Mouse (Mus musculus) spleen, postnatal 14 days (tissue): ENCODE measurements around the gene Nrcam.

Experiments
- DNase-seq, 2 experiments: peaks; one replicate each; pipeline ENCODE4 v3.0.0; 2021 to 2022; ENCODE audit warnings: low spot score in 2 of 2

The Nrcam gene

DNA sequence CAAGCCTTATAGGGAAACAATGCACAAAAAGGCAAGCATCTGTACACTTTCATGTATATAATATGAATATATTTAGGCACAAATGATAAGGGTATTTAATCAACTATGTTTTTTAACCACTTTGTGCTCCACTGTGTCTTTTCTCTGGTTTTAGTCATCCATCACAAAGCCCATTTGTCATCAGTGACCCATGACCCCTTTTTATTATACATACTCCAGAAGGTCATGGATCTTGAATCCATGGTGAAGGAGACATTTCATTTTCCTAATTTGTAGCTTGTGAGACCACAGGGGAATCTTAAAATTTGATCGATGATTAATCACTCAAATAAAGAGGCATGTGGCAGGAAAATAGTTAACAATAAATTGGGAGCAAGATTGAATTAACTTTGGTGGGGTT is 29.2 kb downstream of the Nrcam start:
- DNase-seq = no peak

DNA sequence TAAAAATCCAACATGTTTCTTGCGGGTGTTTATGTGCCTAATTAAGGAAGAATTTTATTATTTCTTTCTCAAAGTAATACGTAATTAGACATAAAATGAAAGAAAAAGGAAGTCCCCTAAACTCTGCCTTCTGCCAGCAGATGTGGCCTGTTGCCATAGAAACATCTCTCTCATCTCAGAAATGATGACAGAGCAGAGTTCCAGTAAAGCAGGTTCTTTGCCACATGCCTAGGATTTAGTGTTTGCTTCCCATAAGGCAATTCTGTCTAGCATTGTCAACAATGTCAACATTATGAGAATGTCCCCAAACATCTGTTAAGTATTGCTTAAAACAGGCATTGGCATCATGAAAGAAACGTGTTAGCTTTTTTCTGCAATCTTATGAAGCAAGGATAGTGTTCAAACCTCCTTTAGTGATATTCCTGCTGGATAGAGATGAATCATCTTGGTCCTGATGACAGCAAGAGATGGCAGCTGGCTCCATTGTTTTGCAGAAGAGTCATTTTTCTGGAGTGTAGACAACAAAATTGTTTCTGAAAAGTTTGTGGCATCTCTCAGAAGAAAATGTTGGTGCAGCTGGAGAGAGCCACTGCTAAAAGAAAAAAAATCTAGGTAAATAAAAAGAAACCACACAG is 42.5 kb downstream of the Nrcam start:
- no peak for DNase-seq

DNA sequence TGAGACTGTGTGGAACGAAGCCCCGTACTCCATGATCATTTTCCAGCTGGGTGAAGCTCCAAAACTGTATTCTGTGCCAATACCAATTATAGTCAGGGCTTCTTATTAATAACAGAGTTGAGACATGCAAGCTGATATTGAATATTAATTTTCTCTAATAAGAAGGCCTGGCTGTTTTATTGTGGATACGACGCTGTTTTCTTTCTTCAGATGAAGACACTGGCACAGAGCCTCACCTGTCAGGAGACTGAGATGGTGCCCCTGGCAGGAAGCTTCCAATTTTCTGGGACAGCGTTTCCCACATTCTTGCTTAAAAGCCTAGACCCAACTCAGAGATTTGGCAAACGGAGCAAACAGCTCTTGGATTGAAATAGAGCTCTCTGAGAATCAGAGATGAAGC is 47.3 kb downstream of the Nrcam start:
- DNase-seq = no peak

DNA sequence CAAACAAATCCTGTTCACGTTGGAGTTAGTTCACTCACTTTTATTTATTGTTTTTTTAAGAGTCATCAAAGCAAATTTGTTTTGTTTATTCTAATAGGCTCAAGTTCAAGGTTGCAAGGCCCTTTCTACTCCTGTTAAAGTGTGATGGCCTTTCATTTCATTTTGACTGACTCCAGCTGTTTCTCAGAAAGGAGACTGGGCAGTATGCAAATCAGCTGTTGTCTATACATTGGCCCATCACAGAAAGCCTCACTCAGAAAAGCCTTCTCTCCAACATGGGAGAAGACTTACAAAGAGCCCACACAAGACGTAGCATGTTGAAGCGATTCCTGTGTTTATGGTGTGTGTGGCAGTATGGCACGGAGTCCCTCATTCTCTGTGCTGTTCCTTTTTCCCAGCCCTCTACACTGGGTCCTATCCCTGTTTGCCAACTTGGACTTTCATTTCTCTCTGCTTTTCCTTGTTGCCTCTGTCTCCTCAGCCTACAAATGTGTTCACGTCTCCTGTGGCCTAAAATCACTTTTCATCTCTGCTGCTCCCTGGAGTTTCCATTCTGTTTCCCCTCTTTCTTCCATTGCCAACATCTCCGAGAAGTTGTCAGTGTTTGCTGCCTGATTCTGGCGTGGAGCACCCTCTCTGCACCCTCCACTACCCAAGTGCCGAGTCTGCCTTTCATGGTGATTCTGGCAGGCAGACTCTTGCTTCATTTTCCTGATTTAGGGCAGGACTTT is 49.9 kb downstream of the Nrcam start:
- no peak for DNase-seq

DNA sequence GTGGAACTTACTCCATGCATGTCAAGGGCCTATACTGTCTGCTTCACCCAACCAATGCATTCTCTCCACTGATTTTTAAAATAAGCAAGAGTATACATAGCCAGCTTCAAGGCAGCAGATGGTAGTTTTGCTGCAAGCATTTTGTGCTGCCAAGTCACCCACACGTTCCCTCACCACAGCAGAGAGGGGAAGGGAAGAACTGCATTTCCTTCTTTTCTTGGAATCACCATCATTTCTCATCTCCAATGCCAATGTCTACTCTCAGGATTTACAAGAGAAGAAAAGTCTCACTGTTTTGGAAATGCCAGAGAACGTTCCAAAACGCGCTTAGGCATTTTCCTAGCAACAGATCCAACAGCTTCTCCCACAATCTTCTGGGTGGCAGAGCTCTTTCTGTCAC is 52.1 kb downstream of the Nrcam start:
- DNase-seq = no peak

DNA sequence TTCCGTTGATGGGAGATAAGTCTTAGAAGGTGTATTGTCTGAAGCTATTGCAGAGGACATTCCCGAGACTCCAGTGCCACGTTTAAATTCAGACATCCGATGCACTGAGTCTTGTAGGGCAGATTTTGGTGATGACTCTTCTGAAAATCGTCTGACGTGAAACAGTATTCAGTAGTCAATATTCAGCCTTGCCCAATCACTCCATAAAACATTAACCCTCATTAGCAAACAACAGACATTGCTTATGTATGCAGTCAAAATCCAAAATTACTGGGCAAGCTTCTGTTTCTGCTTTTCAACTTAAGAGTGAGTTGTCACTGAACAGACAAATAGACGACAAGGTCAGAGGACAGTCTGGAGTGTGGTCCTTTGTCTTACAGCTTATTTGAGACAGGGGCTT is 57.7 kb downstream of the Nrcam start:
- no peak for DNase-seq

DNA sequence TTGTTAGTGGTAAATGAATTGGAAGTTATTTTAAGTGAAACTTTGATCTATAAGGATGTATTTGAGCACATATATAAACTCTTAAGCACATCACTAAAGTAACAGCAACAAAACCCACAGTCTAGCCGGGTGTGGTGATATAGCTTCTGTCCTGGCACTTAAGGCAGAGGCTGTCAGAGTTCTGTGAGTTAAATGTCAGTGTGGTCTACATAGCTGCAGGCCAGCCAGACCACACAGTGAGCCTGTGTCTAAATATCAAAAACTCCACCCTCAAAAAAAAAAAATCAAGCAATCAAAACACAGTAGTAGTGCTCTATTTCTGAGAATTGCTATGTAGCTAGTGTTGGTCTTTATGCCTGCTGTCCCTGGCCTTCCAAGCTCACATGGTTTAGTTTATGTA is 59.5 kb downstream of the Nrcam start:
- DNase-seq = no peak

DNA sequence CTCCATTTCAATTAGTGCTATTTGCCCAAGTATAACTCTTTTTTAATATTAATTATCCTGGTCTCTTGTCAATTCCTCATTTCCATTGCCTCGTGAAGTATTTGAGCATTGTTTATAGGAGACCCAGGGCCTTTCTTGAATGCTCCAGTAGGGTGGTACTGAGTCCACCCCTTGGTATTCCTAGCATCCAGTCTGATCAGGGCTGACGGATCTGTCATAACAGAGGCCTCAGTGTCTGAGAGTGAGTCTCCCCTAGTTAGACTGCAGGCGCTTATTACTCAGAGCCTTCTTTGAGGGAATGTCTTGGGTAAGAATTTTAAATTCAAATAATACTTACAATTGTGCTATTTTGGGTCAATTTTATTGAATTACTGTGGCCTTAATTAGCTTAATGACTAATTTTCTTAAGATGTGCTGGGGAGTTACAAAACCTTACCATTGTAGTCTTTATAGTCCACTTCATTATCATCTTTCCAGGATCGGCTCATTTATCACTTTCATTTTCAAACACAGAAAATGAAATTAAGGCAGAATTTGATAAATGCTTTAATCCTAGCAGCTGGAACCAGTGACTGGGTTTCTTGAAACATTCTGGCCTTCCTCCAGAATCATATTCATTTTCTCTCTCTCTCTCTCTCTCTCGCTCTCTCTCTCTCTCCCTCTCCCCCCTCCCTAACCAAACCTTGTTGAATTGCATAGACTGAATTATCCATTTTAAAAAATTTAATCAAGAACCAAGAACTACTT is 61.9 kb downstream of the Nrcam start:
- no peak for DNase-seq

DNA sequence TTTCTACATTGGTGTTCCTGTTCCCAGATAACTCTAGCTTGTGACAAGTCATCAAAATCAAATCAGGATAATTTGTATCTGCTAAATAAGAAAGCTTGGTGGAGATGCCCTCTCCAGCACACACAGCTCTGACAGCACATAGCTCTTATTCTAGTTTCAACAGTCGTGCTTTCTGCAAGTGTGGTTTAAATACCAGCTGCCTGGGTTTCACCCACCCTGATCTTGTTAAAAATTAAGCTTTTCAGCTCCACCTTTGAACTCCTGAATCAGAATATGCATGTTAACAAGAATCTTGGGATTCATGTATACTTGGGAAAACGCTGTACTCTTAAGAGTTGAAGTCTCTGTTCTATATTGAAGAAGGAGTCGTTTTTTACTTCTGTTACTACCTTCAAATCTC is 66.2 kb downstream of the Nrcam start:
- no peak for DNase-seq

DNA sequence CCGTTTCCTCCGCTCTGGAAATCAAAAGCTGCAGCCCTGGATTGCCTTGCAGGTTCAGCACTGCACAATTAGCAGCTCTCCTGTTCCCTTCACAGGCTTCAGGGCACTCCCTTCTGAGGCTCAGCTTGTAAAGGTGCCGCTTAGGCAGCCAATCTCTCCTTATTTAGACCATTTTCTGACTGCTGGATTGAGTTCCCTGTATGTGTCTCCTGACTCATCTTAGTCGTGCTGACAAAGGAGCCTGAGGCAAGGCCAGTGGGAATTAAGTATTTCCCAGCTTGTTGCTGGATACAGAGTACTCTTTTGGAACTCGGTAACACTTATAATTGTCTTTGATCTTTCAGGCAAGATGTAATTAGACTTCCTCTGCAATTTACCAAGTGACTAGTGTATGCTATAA is 69.1 kb downstream of the Nrcam start:
- no peak for DNase-seq

DNA sequence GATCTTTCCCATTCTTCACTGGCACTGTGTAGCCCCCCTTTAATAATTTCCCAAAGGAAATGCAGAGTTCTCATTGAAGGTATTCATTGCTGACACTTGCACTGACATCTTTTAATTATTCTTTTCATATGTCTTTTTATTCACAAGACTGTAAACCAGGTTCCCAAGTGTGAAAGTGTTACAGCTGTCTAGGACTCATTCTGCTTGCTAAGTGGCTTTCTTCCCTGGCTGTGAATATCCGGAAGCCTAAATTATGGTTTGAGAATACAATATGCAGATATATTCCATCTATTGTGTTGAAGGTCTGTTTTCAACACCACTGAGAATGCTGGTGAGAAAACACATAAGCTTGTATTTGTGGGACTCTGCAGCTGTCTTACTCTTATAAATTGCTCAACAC is 73.4 kb downstream of the Nrcam start:
- no peak for DNase-seq

DNA sequence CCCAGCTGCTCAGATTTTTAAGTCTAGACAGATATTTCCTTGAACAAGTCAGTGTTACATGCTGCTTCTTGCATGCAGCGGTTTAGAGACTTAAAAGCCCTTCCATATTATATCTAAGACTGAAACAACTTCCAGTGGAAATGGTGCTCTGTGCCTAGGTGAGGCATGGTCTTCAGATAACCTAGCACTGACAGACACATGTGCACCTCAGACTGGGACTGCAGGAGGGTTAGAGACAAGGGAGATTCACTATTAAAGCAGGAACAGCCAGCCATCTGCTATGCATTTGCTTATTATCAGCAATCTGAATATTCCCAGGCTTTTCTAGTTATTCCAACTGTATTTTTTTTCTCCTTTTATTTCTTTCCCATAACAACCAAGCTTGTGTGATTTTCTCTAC is 74.6 kb downstream of the Nrcam start:
- no peak for DNase-seq

DNA sequence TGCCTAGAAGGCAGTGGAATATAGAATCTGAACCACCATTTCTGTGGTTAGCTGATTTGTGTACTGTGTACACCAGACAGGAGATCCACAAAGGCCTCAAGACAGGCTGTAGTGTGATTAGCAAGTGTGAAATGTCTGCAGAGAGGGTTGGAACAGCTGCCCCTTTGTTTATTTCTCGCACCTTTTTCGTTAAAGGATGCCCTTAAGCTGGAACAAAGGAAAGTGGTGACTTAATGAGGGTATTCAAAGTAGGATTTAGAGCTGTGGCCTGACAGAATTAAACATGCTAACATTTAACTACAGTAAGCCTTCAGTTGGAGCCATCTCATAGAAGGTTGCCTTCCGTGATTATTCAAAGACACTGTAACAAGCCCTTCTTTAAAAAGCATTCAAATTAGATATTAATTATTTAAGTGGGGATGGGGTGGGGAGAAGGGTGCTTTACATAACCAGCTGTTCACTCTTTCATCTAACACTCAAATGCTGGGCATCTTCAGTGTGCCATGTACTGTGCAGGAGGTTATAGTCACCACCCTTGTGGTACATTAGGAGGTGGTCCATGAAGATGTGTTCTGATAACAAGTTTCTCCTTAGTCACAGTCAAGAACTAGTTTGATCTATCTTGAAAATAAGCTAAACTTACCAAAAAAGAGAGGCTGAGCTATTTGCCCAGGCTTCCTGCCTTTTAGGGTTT is 75.2 kb downstream of the Nrcam start:
- DNase-seq = no peak

DNA sequence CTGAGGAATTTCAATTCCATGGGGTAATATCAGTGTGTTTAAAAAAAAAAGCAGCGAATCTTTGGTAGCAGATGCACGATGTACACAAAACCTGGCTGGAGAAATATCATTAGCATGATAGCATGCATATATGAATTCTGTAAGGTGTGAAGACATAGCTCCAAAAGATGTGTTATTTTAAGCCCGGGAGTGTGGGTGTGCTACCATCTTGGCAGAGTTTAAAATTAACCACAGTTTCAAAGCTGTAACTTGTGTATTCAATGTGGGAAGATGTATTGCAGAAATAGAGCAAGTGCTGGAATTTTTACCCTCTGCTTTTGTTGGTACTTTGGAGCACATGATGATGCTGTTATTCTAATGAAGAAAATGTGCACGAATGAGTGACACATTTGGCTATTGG is 81.1 kb downstream of the Nrcam start:
- DNase-seq = no peak

DNA sequence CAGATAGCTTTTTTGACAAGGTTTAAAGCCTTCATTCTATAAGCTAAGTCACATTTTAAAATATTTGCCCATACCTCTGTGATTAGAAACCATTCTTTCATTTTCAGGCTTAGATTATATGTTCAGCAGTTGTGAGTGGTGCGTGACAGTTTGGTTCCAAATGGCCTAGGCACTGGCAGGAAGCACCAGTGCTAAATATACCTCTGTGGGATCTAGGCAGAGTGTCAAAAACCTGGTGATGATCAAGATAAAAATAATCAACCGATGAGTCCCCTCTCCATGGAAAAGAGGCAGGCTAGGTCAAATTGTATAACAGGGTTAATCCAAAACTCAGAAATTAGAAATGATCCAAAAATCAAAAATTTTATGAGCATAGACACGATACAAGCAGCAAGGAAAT is 82.3 kb downstream of the Nrcam start:
- no peak for DNase-seq

DNA sequence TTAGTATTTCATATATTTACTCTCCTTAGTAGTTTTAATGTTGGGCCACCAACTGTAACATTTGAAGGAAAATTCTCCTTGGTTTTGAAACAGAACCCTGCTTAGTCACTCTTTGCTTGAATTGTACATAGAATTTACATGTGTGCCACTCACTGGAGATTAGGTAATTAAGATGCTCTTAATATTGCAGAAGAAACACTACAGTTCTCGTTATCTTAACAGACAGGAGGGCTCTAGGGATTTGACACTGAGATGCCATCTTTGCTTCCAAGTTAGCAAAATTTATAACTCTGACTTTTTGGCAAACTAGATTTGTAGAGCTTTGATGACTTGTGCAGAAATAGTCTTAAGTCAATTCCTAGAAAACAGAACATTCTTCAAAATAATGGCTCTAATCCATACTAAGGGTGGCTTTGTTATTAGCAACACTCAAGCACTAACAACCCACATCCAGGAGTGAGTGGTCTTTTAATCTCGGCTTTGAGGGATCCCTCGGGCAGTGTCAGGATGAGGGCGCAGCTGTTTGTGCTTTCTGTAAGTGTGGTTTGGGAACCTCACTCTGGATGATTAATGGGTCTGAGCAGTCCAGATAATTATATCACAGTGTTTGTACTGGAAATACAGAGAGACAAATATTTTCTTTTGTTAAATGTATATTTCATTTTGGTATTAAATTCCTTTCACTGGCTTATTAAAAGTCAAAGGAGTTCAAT is 93.6 kb downstream of the Nrcam start:
- no peak for DNase-seq

DNA sequence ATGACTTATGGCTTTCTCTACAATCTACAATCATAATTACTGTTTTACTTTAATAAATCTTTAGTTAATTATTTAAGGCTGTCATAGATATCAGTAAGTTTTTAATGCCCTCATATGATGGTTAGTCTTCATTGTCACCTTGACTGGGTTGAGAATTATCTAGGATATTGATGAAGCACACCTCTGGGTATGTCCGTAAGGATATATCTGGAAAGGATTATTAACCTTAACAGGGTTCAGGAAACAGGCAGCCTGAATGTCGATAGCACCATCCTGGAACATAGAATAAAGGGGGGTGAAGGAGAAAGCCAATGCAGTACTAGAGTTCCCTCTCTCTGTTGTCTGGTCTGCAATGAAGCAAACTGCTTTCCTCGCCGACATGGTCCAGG is 94.2 kb downstream of the Nrcam start:
- DNase-seq = no peak

DNA sequence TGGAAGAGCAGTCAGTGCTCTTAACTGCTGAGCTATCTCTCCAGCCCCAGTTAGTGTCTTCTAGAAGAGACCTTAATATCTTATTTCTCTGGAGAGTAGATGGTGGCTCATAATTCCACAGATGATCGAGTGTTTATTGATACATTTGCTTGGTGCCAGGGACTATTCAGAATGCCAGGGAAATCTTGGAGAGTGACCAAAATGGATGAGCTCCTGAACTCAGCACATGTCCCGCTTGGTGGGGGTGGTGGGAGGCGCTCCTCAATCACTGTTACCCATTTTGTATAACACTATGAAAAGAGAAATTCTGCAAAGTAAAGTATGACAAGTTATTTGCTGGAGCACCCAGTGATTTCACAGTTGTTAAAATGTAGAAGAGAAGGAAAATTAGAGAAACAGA is 95.3 kb downstream of the Nrcam start:
- DNase-seq = no peak

DNA sequence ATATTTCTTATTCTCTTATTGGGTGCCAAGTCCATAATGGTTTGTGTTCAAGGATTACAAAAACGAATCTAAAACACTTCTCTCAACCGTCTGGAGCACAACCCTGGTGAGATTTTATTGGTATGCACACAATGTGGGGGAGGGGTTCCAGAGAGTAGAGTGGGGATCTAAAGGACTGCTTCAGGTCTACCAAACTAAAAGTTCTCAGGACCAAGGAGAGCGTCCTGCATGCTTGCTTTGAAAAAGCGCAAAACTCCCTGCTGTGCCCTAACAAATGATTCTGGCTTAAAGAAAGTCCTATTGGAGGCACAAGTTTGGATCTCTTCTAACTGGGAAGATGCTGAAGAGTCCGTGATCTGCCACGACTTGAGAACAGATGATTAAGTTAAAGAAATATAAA is 96.4 kb downstream of the Nrcam start:
- DNase-seq = no peak

DNA sequence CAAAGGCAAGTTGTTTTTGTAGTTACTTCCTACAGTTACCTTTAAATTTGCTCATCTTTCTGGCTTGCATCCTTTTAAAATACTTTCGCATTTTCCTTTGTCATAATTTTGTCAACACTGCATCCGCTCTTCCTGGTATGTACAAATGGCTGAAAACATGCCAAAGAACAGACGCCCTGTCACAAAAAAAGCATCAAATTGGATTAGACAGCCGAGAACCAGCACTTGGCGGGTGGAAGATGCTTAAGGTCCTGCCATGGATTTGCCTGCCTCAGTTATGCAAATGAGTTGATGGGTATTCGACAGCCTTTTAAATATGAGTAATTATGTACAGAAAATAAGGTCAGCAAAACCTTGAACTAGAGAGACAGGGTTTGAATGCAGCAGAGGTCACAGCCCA is 101.7 kb downstream of the Nrcam start:
- DNase-seq = no peak

DNA sequence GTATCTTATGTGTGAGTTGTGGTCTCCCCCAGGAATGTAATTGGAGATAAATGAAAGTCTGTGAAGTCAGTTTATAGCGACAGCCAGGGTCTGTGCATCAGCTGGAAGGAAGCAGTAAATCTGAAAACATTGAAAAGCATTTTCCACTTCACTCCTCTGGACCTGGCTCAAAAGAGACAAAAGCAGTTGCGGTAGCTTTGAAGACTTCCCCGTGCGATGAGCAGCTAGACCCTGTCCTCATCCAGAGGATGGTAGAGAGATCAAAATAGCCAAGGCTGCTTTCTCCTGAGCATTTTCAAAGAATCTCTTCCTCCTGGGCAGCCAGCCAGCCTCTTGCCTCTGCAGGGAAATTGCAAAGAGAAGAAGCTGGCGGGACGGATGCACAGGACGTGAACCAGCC is 102.3 kb downstream of the Nrcam start:
- DNase-seq = no peak

DNA sequence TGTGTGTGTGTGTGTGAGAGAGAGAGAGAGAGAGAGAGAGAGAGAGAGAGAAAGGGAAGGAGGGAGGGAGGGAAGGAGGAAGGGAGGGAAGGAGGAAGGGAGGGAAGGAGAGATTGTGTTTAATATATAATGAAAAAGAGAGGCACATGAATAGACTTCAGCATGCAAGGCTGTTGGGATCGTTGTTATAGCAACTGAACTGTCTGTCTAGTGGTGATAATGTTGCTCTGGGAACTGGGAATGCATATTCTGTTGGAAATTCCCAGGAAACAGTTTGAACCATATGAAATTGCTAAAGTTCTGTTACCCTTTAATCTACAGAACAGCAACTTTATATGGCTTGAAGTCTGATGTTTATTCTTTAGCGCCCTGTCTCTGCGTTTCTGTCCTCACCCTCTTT is 104.0 kb downstream of the Nrcam start:
- DNase-seq = no peak
